Mouse (Mus musculus) MEL (cell line): ENCODE results near the gene Dop1b. TPM values are rescaled to one million over a fixed set of nuclear protein-coding genes. Genes with fewer than 3 reads are reported as not detected.

Experiments
- DNase-seq: peaks from one replicate; pipeline ENCODE4 v3.0.0; 2011; ENCODE audit warnings: low read depth, low spot score
- H3K27ac ChIP-seq: 2 replicates; pipeline ENCODE4 v1.5.1; 2012; ENCODE audit warnings: low read depth, mild to moderate bottlenecking, control low read depth, low read length, moderate library complexity; ENCODE audit not compliant: control insufficient read depth
- H3K27me3 ChIP-seq, 2 experiments: fragments of 150-350 bp in 1 of 2; sonication (generic) in 1 of 2; 2 replicates each; pipeline ENCODE4 v1.6.1; 2012; ENCODE audit warnings: low read length in 2 of 2, mild to moderate bottlenecking in 2 of 2, improper control_type of control experiment in 1 of 2, moderate library complexity in 1 of 2; ENCODE audit not compliant: insufficient read depth in 2 of 2, control insufficient read depth in 1 of 2
- H3K36me3 ChIP-seq, 2 experiments: 2 replicates each; pipeline ENCODE4 v1.6.1; 2012 to 2014; ENCODE audit warnings: low read length in 2 of 2, improper control_type of control experiment in 1 of 2, inconsistent platforms in 1 of 2, mild to moderate bottlenecking in 1 of 2; ENCODE audit not compliant: insufficient read depth in 2 of 2, control insufficient read depth in 1 of 2
- H3K4me1 ChIP-seq, 2 experiments: fragments of 150-350 bp in 1 of 2; sonication (generic) in 1 of 2; 2 replicates each; pipeline ENCODE4 v1.6.1; 2012; ENCODE audit warnings: low read length in 2 of 2, improper control_type of control experiment in 1 of 2, mild to moderate bottlenecking in 1 of 2; ENCODE audit not compliant: insufficient read depth in 2 of 2, control insufficient read depth in 1 of 2
- H3K4me3 ChIP-seq, 2 experiments: fragments of 150-350 bp in 1 of 2; sonication (generic) in 1 of 2; 2 replicates each; pipeline ENCODE4 v1.5.1; 2012; ENCODE audit warnings: low read depth in 2 of 2, low read length in 2 of 2, mild to moderate bottlenecking in 2 of 2, moderate library complexity in 2 of 2, control low read depth in 1 of 2, improper control_type of control experiment in 1 of 2; ENCODE audit not compliant: control insufficient read depth in 1 of 2, insufficient read depth in 1 of 2
- H3K79me2 ChIP-seq: 2 replicates; pipeline ENCODE4 v1.6.1; 2012; ENCODE audit warnings: mild to moderate bottlenecking, low read length, moderate library complexity; ENCODE audit not compliant: control insufficient read depth, poor library complexity, insufficient read depth
- H3K9ac ChIP-seq: 2 replicates; pipeline ENCODE4 v1.6.1; 2012; ENCODE audit warnings: low read depth, mild to moderate bottlenecking, control low read depth, low read length, moderate library complexity; ENCODE audit not compliant: control insufficient read depth, poor library complexity, severe bottlenecking
- H3K9me3 ChIP-seq: fragments of 150-350 bp; sonication (generic); replicated peaks from 2 replicates; pipeline ENCODE4 v1.6.1; 2012; ENCODE audit warnings: mild to moderate bottlenecking, low read length, improper control_type of control experiment, moderate library complexity; ENCODE audit not compliant: insufficient read depth
- BHLHE40 ChIP-seq: IDR thresholded peaks from 2 replicates; pipeline ENCODE4 v1.6.1; 2012; ENCODE audit warnings: low read depth, mild to moderate bottlenecking, inconsistent platforms, low read length, improper control_type of control experiment, borderline replicate concordance
- CTCF ChIP-seq, 3 experiments: IDR thresholded peaks in 2 of 3; conservative IDR thresholded peaks in 1 of 3; 2 replicates each; pipeline ENCODE4 v1.5.1; 2011 to 2012; ENCODE audit warnings: low read length in 3 of 3, low read depth in 2 of 3, mild to moderate bottlenecking in 2 of 3, improper control_type of control experiment in 1 of 3, inconsistent platforms in 1 of 3, mixed read lengths in 1 of 3, moderate library complexity in 1 of 3; ENCODE audit not compliant: control insufficient read depth in 1 of 3, insufficient read depth in 1 of 3, poor library complexity in 1 of 3, severe bottlenecking in 1 of 3
- ELF1 ChIP-seq: IDR thresholded peaks from 2 replicates; pipeline ENCODE4 v1.6.1; 2014; ENCODE audit warnings: low read depth, mild to moderate bottlenecking, inconsistent platforms, low read length, improper control_type of control experiment, moderate library complexity
- EP300 ChIP-seq, 2 experiments: IDR thresholded peaks; 2 replicates each; pipeline ENCODE4 v1.6.1; 2011; ENCODE audit warnings: improper control_type of control experiment in 2 of 2, low read length in 2 of 2, low read depth in 1 of 2, mild to moderate bottlenecking in 1 of 2
- ETS1 ChIP-seq: IDR thresholded peaks from 2 replicates; pipeline ENCODE4 v1.6.1; 2012; ENCODE audit warnings: low read depth, mild to moderate bottlenecking, inconsistent platforms, low read length, improper control_type of control experiment, moderate library complexity
- GATA1 ChIP-seq: IDR thresholded peaks from 2 replicates; pipeline ENCODE4 v1.6.1; 2011; ENCODE audit warnings: low read depth, low read length, improper control_type of control experiment
- HCFC1 ChIP-seq: IDR thresholded peaks from 2 replicates; pipeline ENCODE4 v1.6.1; 2012; ENCODE audit warnings: low read depth, mild to moderate bottlenecking, inconsistent platforms, low read length, improper control_type of control experiment, moderate library complexity
- JUND ChIP-seq: IDR thresholded peaks from 2 replicates; pipeline ENCODE4 v1.6.1; 2011; ENCODE audit warnings: low read depth, mild to moderate bottlenecking, improper control_type of control experiment, low read length
- KAT2A ChIP-seq: conservative IDR thresholded peaks from 2 replicates; pipeline ENCODE4 v1.6.1; 2012; ENCODE audit warnings: low read depth, low read length, improper control_type of control experiment, inconsistent platforms
- MAFK ChIP-seq: IDR thresholded peaks from 2 replicates; pipeline ENCODE4 v1.6.1; 2011; ENCODE audit warnings: low read depth, mild to moderate bottlenecking, low read length, improper control_type of control experiment, borderline replicate concordance
- MXI1 ChIP-seq: IDR thresholded peaks from 2 replicates; pipeline ENCODE4 v1.6.1; 2011; ENCODE audit warnings: mild to moderate bottlenecking, low read depth, low read length, improper control_type of control experiment
- MYC ChIP-seq: IDR thresholded peaks from 2 replicates; pipeline ENCODE4 v1.6.1; 2011; ENCODE audit warnings: low read depth, mild to moderate bottlenecking, low read length, improper control_type of control experiment, moderate library complexity
- NRF1 ChIP-seq: IDR thresholded peaks from 2 replicates; pipeline ENCODE4 v1.6.1; 2014; ENCODE audit warnings: low read depth, mild to moderate bottlenecking, inconsistent platforms, low read length, improper control_type of control experiment, moderate library complexity; ENCODE audit not compliant: poor library complexity, insufficient read depth, severe bottlenecking
- POLR2A ChIP-seq, 2 experiments: IDR thresholded peaks; 2 replicates each; pipeline ENCODE4 v1.6.1; 2011 to 2012; ENCODE audit warnings: low read length in 2 of 2, mild to moderate bottlenecking in 2 of 2, control low read depth in 1 of 2, improper control_type of control experiment in 1 of 2, low read depth in 1 of 2, moderate library complexity in 1 of 2; ENCODE audit not compliant: control insufficient read depth in 1 of 2, insufficient read depth in 1 of 2, poor library complexity in 1 of 2
- RAD21 ChIP-seq: IDR thresholded peaks from 2 replicates; pipeline ENCODE4 v1.6.1; 2011; ENCODE audit warnings: mild to moderate bottlenecking, low read depth, low read length, improper control_type of control experiment
- SMC3 ChIP-seq: IDR thresholded peaks from 2 replicates; pipeline ENCODE4 v1.6.1; 2011; ENCODE audit warnings: low read depth, low read length, improper control_type of control experiment
- TAL1 ChIP-seq: IDR thresholded peaks from 2 replicates; pipeline ENCODE4 v1.6.1; 2012; ENCODE audit warnings: mild to moderate bottlenecking, inconsistent platforms, low read length, moderate library complexity, mixed read lengths
- TCF12 ChIP-seq: IDR thresholded peaks from 2 replicates; pipeline ENCODE4 v1.6.1; 2014; ENCODE audit warnings: low read depth, mild to moderate bottlenecking, inconsistent platforms, low read length, improper control_type of control experiment, moderate library complexity
- USF1 ChIP-seq: IDR thresholded peaks from 2 replicates; pipeline ENCODE4 v1.6.1; 2014; ENCODE audit warnings: low read depth, mild to moderate bottlenecking, inconsistent platforms, low read length, improper control_type of control experiment, moderate library complexity
- polyA plus RNA-seq, 2 experiments: library from polyadenylated mRNA; stranded (reverse) in 1 of 2; unstranded in 1 of 2; fragments of >175 nt in 1 of 2; fragments of >200 nt in 1 of 2; gene quantifications; 2 replicates each; pipeline versions ENCODE4 v1.2.1 to v1.2.4; 2012; ENCODE audit warnings: low replicate concordance in 2 of 2, low read depth in 1 of 2; ENCODE audit not compliant: insufficient read length in 2 of 2, insufficient read depth in 1 of 2, missing spikeins in 1 of 2
- total RNA-seq: library from RNA; depleted of rRNA; stranded (reverse); fragments of 300-350 nt; gene quantifications from 2 replicates; pipeline ENCODE4 v1.2.3, GENCODE M21; 2012

Dop1b gene
- total and polyA plus RNA-seq, 3 experiments = 5.8 to 11.3 TPM; not detected in 1

DNA sequence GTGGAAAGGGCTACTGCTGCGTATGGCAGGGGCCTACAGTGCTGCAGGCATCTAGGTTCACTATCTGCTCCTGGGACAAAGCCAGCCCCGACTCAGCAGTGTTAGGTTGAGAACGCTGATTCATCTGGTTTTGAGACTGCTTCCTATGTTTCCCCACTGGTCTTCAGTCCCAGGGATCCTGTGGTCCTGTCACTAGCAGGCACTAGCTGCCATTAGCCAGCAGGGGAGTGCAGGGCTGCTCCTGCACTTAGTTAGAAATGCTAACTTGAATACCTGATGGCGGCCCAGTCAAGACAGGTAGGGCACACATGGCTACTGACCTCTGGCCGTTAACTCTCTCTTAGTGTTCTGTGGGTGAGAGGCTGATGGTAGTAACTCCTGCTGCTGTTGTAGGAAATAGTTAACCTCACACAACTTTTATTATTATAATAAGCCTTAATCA is 32.4 kb downstream of the Dop1b start:
- Histone ChIP-seq H3K4me3 (peak overlapping the region in 1 of 2 experiments; percentile 31; a peak in 1 of 4 replicates), H3K36me3 (peaks cover 0 to 9% of the 10 kb centered on the region in 2 experiments; a peak in 2 of 4 replicates)
- TF ChIP-seq HCFC1 (no peak), MAFK (peak; percentile 55; the same call in 1 of the 2 replicates), MXI1 (no peak), CTCF (IDR thresholded peaks at IDR 0.05 in 2 of 3, conservative IDR thresholded peaks at IDR 0.05 in 1 of 3; ENCODE audit: control insufficient read depth in 1 of 3, insufficient read depth in 1 of 3, low read depth in 2 of 3, low read length in 3 of 3, poor library complexity in 1 of 3, severe bottlenecking in 1 of 3) (peak in 1 of 3 experiments; percentile 27; a peak in 2 of 6 replicates), NRF1 (no peak), KAT2A (no peak), ELF1 (no peak), JUND (no peak), ETS1 (0 out of 2 replicates have a peak, but pooled peaks have one; percentile 19), POLR2A (IDR thresholded peaks at IDR 0.05; ENCODE audit: control insufficient read depth in 1 of 2, insufficient read depth in 1 of 2, low read depth in 1 of 2, low read length in 2 of 2, poor library complexity in 1 of 2) (no peak), MYC (0 out of 2 replicates have a peak, but pooled peaks have one; percentile 8), SMC3 (no peak)
- TF ChIP-seq, all 39 proteins: peak for 4
- peak; percentile 81 for DNase-seq
- Histone ChIP-seq H3K27me3 (no peaks in the 10 kb centered on the region), H3K4me1 (peaks cover 10 to 20% of the 10 kb centered on the region in 2 experiments), H3K79me2 (no peaks in the 10 kb centered on the region), H3K9me3 (no peaks in the 10 kb centered on the region), H3K27ac (peak overlapping the region; percentile 6; the same call in 1 of the 2 replicates), H3K9ac (no peak overlapping the region)

DNA sequence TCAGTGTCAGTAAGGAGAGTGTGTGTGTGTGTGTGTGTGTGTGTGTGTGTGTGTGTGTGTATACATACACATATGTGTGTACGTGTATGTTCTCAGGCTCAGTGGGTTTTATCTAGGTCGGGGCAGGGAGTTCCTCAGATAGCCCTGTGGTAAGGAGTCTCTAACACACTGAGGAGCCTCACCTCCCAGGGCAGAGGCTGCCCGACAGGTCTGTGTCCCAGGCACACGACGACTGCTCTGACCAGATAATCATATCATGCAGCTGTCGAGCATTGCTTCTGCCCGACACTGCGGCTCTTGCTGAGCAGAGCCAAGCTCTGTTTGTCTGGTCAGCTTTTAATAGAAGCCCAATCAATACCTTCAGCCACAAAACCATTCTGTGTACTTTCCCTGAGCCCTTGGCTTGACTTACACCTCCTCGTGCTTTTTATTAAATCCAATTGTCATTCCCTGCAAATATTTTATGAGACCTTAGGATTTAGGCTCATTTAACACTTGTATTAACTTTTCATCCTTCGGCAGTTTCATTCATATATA is 33.2 kb downstream of the Dop1b start:
- H3K27ac ChIP-seq = peak overlapping the region; percentile 39
- no peaks in the 10 kb centered on the region for H3K27me3 ChIP-seq
- H3K4me3 ChIP-seq = peak overlapping the region; percentile 14 to 31; a peak in 3 of 4 replicates
- H3K9me3 ChIP-seq = no peaks in the 10 kb centered on the region
- no peaks in the 10 kb centered on the region for H3K79me2 ChIP-seq
- DNase-seq = peak; percentile 77
- 0 out of 2 replicates have a peak overlapping the region, but pooled peaks have one; percentile 10 for H3K9ac ChIP-seq
- peaks cover 0 to 9% of the 10 kb centered on the region in 2 experiments; a peak in 2 of 4 replicates for H3K36me3 ChIP-seq
- peaks cover 10 to 20% of the 10 kb centered on the region in 2 experiments for H3K4me1 ChIP-seq
- peak; percentile 88 for TF ChIP-seq TCF12
- no peak for TF ChIP-seq USF1
- 0 out of 2 replicates have a peak, but pooled peaks have one; percentile 23 for TF ChIP-seq MXI1
- TF ChIP-seq BHLHE40 = 0 out of 2 replicates have a peak, but pooled peaks have one; percentile 19
- peak; percentile 56 to 76; a peak in 3 of 4 replicates for TF ChIP-seq EP300 (IDR thresholded peaks at IDR 0.05; ENCODE audit: low read depth in 1 of 2, low read length in 2 of 2)
- peak; percentile 80 for TF ChIP-seq TAL1
- TF ChIP-seq GATA1 = peak; percentile 79
- no peak for TF ChIP-seq RAD21
- TF ChIP-seq ETS1 = peak; percentile 40; the same call in 1 of the 2 replicates
